Mouse (Mus musculus): ENCODE results near the gene Tmem52. TPM values are rescaled to one million over a fixed set of nuclear protein-coding genes. Genes with fewer than 3 reads are reported as not detected.
"Not testable (repeated sequence)": the region's sequence is repeated elsewhere in the genome, so short reads cannot be mapped to it uniquely, and the experiment has no call there.

Tmem52 gene
- polyA plus RNA-seq, 1 experiment from 2014 or later, result 1.0 TPM

DNA sequence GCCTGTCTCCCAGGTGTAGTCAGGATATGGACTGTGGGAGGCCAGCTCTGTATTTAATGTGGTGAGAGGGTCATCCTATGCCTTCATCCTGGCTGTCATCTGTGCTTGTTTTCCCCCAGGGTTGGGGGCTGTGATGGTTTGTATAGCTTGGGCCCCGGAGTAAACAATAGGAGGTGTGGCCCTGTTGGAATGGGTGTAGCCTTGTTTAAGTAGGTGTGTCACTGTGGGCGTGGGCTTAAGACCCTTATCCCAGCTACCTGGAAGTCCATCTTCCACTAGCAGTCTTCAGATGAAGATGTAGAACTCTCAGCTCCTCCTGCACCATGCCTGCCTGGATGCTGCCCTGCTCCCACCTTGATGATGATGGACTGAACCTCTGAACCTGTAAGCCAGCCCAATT, 4.9 kb downstream of the Tmem52 start:
- peaks cover 14% of the 10 kb centered on the region; the same call in 1 of the 2 replicates for H3K4me1 ChIP-seq
- not testable (repeated sequence) for ATAC-seq (replicated peaks; ENCODE audit: low FRiP score); H3K4me2 ChIP-seq; H3K27ac ChIP-seq; H3K36me3 ChIP-seq; H3K9ac ChIP-seq; H3K4me3 ChIP-seq (replicated peaks); H3K27me3 ChIP-seq; H3K9me3 ChIP-seq (replicated peaks)
- 44% methylated on average over 2 of the region's 2 CpGs for WGBS

DNA sequence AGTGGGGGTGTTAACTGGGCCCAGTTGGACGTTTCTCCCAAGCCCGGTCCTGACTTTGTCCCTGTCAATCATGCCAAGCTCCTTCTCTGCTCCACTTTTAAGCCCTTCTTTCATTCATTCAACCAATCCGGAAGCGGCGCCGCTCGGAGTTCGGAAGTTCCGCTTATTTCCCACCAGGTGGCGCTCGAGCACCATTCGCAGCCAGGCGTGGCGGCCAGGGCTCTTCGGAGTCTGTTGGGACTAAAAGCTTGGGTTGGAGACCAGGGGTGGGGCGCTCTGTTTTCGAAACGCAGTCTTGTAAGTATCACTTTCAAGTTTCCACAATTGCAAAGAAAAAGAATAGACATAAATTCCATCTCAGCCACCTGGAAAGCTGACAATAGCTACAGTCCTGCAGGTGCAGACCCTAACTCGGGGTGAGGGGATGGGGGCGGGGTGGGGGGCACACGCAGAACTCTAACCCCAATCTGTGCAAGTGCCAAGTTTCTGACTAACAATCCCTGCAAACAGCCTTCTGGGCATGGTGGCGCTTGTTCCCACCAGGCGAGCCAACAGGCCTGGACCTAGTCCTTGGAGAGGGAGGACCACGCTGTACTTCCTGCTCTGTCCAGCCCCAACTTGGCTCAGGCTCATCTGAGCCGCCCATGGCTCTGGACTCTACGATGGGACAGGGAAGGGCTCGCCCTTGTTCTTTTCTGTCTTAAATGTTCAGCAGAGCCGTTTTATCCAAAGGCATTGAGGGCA, 12.6 kb downstream of the Tmem52 start:
- ATAC-seq (replicated peaks; ENCODE audit: low FRiP score), result peak; percentile 69
- peaks cover 27% of the 10 kb centered on the region for H3K4me1 ChIP-seq
- H3K9ac ChIP-seq, result no peak overlapping the region
- H3K9me3 ChIP-seq (replicated peaks), result no peaks in the 10 kb centered on the region
- H3K4me2 ChIP-seq, result peak overlapping the region; percentile 55
- H3K36me3 ChIP-seq, result no peaks in the 10 kb centered on the region
- 19% methylated on average over 28 of the region's 28 CpGs for WGBS
- H3K27ac ChIP-seq, result no peak overlapping the region
- peak overlapping the region; percentile 27 for H3K4me3 ChIP-seq (replicated peaks)
- 0 out of 2 replicates have a peak, but pooled peaks cover 4% of the 10 kb centered on the region for H3K27me3 ChIP-seq

DNA sequence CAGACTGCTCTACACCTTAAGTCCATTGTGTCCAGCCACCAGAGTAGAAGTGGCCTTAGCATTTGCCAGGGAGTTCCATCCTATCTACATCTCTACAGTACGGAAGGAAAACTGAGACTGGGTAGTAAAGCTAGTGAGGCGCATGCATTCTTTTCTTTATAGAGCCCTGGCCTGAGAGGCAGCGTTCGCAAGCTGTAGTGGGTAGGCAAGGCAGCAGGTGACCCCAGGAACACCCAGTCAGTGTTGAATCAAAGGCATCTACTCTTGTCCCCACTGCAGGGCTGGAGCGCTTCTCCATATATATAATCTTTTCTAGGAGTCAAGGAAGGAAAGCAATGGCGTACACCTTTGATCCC, 13.2 kb downstream of the Tmem52 start:
- Histone ChIP-seq H3K4me1 (peaks cover 32% of the 10 kb centered on the region), H3K9ac (no peak overlapping the region), H3K4me2 (no peak overlapping the region; the same call in 1 of the 2 replicates), H3K36me3 (no peaks in the 10 kb centered on the region), H3K27ac (no peak overlapping the region), H3K27me3 (0 out of 2 replicates have a peak, but pooled peaks cover 4% of the 10 kb centered on the region), H3K9me3 (replicated peaks) (no peaks in the 10 kb centered on the region), H3K4me3 (replicated peaks) (no peak overlapping the region)
- no peak for ATAC-seq (replicated peaks; ENCODE audit: low FRiP score)
- 87% methylated on average over 6 of the region's 6 CpGs for WGBS

DNA sequence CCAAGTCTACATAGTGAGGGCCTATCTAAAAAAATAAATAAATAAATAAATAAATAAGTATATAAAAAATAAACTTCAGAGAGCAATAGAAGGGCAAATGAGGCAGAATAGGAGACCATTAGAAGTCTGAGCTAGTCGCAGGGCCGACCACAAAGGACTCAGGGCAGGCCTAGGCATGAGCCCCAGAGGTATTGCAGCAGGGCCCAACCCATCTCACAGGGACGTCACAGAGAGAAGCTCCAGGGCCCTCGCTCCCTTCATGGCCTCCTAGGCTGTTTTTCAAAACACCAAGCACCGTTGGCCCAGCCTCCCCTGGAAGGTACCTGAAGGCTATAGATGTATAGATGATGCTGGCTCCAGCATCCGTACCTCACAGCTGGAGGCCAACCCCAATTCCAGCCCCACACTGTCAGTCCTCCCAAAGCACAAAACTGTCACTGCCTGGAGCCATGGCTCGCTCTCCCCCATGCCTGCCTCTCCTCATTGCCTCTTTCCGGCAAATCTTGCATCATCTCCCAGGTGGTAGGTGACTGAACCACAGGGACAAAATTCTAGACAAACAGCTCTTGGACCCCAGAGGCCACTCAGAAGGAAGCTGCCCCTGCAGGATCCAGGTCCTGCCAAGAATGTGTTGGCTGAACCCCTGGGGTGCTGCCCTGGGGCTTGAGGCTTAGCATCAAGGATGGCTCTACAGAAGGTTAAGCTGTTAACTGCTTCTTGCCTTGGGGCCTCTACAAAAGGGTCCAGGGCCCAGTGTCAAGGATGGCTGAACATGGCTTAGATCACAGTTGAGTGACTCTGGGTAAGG, 14.0 kb downstream of the Tmem52 start:
- H3K4me1 ChIP-seq, result peaks cover 40% of the 10 kb centered on the region
- no peaks in the 10 kb centered on the region for H3K9me3 ChIP-seq (replicated peaks)
- no peak overlapping the region for H3K9ac ChIP-seq
- no peak overlapping the region for H3K4me3 ChIP-seq (replicated peaks)
- H3K27me3 ChIP-seq, result 0 out of 2 replicates have a peak, but pooled peaks cover 4% of the 10 kb centered on the region
- no peak overlapping the region for H3K4me2 ChIP-seq
- ATAC-seq (replicated peaks; ENCODE audit: low FRiP score), result no peak
- no peak overlapping the region for H3K27ac ChIP-seq
- H3K36me3 ChIP-seq, result no peaks in the 10 kb centered on the region
- 84% methylated on average over 8 of the region's 8 CpGs for WGBS

DNA sequence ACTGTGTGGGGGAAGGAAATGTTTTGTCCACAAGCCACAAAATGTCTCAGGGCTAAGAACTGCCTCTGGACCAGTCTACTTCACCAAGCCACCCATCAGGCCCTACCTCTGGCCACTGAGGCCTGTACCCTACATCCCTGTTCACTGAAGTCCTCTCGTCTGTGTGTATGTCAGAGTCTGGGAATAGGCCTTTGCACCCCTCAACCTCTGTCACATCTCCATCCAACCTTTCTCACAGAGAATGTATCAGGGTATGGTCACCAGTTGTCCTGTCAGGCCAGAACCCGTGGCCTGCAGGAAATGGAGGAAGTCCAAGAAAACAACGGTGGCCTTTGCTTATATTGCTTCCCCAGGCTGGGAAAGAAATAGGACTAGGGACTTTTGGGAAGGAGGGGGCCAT, 16.6 kb downstream of the Tmem52 start:
- no peaks in the 10 kb centered on the region for H3K9me3 ChIP-seq (replicated peaks)
- H3K27ac ChIP-seq, result no peak overlapping the region
- no peak overlapping the region for H3K4me2 ChIP-seq
- no peaks in the 10 kb centered on the region for H3K36me3 ChIP-seq
- H3K9ac ChIP-seq, result no peak overlapping the region
- H3K4me3 ChIP-seq (replicated peaks), result no peak overlapping the region
- peaks cover 65% of the 10 kb centered on the region for H3K4me1 ChIP-seq
- no peak for ATAC-seq (replicated peaks; ENCODE audit: low FRiP score)
- 77% methylated on average over 3 of the region's 3 CpGs for WGBS
- 0 out of 2 replicates have a peak, but pooled peaks cover 4% of the 10 kb centered on the region for H3K27me3 ChIP-seq

DNA sequence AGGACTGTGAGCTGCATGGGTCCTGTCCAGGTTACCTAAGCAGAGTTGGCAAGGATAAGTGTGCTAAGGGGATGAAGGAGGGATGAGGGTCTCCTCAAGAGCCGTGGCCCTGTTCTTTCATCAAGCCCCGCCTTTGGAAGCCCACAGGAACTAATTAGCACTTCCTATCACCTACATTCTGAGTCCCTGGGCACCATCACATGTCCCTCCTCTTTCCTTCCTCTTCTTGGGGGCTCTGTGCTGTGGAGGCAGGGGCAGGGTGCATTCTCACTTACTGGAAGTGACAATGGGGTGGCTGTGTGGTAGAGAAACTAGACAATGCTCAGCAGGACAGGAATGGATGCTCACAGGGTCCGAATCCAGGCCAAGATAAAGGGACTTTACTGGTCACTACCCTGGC, 18.8 kb downstream of the Tmem52 start:
- H3K27ac ChIP-seq, result peak overlapping the region; percentile 85
- WGBS, result 27% methylated on average over 3 of the region's 3 CpGs
- H3K4me3 ChIP-seq (replicated peaks), result no peak overlapping the region
- peaks cover 63% of the 10 kb centered on the region for H3K4me1 ChIP-seq
- H3K9ac ChIP-seq, result no peak overlapping the region
- peak overlapping the region; percentile 18; the same call in 1 of the 2 replicates for H3K4me2 ChIP-seq
- H3K36me3 ChIP-seq, result no peaks in the 10 kb centered on the region
- H3K27me3 ChIP-seq, result no peaks in the 10 kb centered on the region
- ATAC-seq (replicated peaks; ENCODE audit: low FRiP score), result no peak
- no peaks in the 10 kb centered on the region for H3K9me3 ChIP-seq (replicated peaks)

DNA sequence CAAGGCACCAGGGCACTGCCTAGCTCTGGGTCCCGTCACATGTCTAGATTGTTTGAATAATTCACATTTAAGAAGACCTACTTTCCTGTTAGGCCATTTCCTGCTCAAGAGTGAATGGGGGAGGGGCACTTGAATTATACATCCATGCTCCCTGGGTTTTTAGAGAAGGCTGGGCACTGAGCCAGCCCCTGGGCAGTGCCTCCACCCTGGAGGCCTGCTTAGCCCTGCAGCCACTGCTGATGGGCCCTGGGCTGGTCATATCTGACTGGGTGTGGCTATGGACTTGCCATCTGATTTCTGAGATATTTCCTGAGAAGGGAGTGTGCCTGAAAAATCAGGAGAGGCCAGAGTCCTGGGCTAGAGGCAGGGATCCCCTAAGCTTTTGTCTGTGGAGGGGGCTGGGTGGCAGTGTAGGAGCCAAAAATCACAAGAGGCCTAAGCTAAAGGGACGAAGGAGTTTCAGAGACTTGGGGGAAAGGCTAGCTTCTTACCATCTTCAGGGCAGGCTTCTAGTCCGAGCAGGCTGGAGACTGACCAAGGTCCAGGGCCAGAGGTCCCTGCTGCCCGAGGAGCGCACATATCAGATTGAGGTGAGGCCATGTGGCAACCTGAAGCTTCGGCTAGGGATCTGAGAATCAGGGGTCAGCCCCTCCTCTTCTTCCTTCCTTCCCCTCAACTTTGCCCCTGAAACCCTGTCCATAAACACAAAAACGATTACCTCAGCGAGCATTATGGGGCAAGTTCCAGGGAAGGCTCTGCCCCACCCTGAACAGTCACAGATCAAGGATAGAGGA, 19.5 kb downstream of the Tmem52 start:
- Histone ChIP-seq H3K4me2 (peak overlapping the region; percentile 18; the same call in 1 of the 2 replicates), H3K9me3 (replicated peaks) (no peaks in the 10 kb centered on the region), H3K27ac (peak overlapping the region; percentile 85), H3K27me3 (no peaks in the 10 kb centered on the region), H3K4me1 (peaks cover 62% of the 10 kb centered on the region), H3K36me3 (no peaks in the 10 kb centered on the region), H3K9ac (no peak overlapping the region), H3K4me3 (replicated peaks) (no peak overlapping the region)
- 45% methylated on average over 8 of the region's 8 CpGs for WGBS
- ATAC-seq (replicated peaks; ENCODE audit: low FRiP score), result peak; percentile 70

DNA sequence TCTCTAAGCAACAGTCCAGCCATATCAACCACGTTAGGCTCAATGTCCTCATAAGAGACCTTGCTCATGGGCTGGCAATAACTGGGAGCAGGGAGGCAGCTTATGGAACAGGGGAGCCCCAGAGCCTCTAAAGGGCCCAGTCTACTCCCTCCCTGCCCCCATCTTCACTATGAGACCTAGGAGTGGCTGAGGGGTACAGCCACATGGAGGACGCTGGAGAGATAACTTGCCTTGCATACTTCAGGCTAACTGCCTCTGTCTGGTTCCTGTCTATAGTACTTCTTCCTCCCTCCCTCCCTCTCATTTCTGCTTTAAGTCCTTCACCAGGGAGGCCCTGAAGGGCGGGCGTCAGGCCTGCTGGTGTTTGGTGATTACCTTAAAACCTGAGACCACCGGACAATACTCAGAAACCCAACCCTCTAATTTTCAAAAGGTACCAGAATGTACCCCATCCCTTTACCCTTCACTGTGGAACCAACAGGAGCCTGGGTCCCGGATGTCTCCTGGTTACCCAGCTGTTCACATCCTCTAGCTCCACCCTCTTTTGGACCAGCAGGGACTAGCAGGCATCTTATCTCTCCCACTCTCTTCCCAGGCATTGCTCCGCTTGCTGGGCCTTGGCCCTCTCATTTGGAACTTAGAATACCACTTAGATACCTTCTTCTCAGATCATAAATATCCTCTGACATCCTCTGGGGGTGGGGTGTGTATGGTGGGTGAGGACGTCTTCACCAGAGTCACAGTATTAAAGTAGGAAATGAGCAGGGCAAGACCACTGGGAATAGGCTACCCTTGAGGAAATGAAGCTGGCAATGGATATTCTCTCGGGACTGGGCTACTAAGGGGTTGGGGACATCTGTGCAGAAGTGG, 20.4 kb downstream of the Tmem52 start:
- Histone ChIP-seq H3K4me2 (no peak overlapping the region), H3K9me3 (replicated peaks) (no peaks in the 10 kb centered on the region), H3K4me1 (peaks cover 68% of the 10 kb centered on the region), H3K27ac (peak overlapping the region; percentile 85), H3K36me3 (no peaks in the 10 kb centered on the region), H3K27me3 (no peaks in the 10 kb centered on the region), H3K9ac (no peak overlapping the region), H3K4me3 (replicated peaks) (no peak overlapping the region)
- WGBS, result 75% methylated on average over 9 of the region's 9 CpGs
- ATAC-seq (replicated peaks; ENCODE audit: low FRiP score), result no peak

DNA sequence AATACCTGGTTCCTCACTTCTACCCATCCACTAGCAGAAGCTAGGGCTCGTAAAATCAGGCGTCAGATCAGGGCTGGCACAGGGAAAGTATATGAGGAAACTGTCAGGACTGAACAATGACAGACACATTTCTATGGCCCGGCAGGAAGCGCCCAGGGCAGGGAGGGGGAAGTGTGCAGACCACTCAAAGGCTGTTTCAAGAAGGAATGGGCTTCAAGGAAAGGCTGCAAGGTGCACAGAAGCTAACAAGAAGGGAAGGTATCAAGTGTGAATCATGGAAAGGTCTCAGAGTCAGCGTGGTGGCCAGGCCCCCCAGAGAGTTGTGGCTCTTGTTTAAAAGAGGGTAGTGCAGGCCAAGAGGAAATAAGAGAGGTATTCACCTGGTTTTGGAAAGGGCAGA, 21.5 kb downstream of the Tmem52 start:
- Histone ChIP-seq H3K36me3 (no peaks in the 10 kb centered on the region), H3K27me3 (no peaks in the 10 kb centered on the region), H3K4me2 (peak overlapping the region; percentile 72), H3K4me1 (peaks cover 70% of the 10 kb centered on the region), H3K4me3 (replicated peaks) (peak overlapping the region; percentile 74), H3K27ac (peak overlapping the region; percentile 94), H3K9ac (peak overlapping the region; percentile 100), H3K9me3 (replicated peaks) (no peaks in the 10 kb centered on the region)
- WGBS, result 25% methylated on average over 5 of the region's 5 CpGs
- ATAC-seq (replicated peaks; ENCODE audit: low FRiP score), result no peak

DNA sequence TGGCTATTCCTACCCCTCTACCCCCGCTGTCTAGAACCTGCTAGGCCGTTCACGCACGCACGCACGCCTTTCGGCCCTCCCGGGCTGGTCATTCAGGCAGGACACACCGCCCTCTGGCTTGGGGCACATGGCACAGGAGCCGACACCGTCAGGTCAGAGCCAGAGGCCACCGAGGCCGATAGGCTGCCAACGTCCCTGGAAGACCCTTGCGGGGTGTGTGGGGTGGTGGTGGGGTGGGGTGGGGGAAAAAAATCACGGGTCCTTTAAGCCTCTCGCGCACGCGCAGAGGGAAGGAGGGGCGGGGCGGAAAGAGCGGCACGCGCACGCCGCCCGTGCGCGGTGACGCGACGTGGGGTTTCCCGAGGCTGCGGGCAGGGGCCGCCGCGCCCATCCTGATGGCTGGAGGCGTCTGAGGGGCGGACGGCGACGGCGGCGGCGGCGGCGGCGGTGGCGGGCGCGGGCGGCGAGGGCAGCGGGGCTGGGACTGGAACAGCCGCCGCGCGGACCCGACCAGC, 22.1 kb downstream of the Tmem52 start, which contains the start of gene Gnb1:
Gene Gnb1 (plus strand): TSS at position 372 of the 515 bp plus-strand sequence.
- Histone ChIP-seq H3K9ac (peak within 1 kb of the TSS; percentile 100), H3K36me3 (no peaks in the 10 kb centered on the region), H3K27me3 (no peaks in the 10 kb centered on the region), H3K4me2 (peak within 1 kb of the TSS; percentile 72), H3K9me3 (replicated peaks) (no peaks in the 10 kb centered on the region), H3K27ac (peak within 1 kb of the TSS; percentile 94), H3K4me1 (peaks cover 66% of the 10 kb centered on the region), H3K4me3 (replicated peaks) (peak within 1 kb of the TSS; percentile 74)
- ATAC-seq (replicated peaks; ENCODE audit: low FRiP score), result peak; percentile 83
- 0% methylated on average over 18 of the region's 60 CpGs for WGBS
